Mouse (Mus musculus): ENCODE results near the gene Abhd10.

DNA sequence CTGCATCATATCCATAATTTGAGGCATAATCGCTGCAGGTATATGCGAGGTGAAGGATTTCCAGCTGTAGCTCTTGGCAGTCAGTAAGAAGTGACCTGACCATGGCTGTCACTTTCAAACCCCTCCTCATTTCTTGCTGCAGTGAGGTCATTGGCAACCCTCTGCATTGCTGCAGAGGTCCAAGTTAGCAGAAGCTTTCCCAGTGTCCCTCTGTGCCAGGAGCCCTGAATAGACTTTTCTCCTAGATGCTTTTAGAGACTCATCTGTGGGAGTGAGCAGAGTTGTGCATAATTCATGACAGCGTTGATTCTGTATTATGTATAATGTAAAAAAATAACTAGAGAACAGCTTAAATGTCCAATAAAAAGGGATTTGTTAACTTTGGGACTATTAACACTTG is 57.5 kb downstream of the Abhd10 start:
- no peak for TF ChIP-seq CTCF (IDR thresholded peaks at IDR 0.05; ENCODE audit: low read depth)
- no peak for TF ChIP-seq EP300 (IDR thresholded peaks at IDR 0.05; ENCODE audit: low read depth)

Measured in liver, embryonic 14.5 days (tissue).